Mouse (Mus musculus) heart, adult 2 months (tissue): ENCODE data around the gene Tspan31.

ENCODE experiments used
- CTCF ChIP-seq: fragments of 200-600 bp; IDR thresholded peaks from 2 replicates; pipeline ENCODE4 v1.8.1; 2022; ENCODE audit warnings: antibody characterized with exemption, mild to moderate bottlenecking, moderate library complexity
- POLR2A ChIP-seq: fragments of 200-500 bp; IDR thresholded peaks from 2 replicates; pipeline ENCODE4 v1.6.1; 2011; ENCODE audit warnings: mild to moderate bottlenecking, low read depth, low read length, control low read depth; ENCODE audit not compliant: insufficient read depth

DNA sequence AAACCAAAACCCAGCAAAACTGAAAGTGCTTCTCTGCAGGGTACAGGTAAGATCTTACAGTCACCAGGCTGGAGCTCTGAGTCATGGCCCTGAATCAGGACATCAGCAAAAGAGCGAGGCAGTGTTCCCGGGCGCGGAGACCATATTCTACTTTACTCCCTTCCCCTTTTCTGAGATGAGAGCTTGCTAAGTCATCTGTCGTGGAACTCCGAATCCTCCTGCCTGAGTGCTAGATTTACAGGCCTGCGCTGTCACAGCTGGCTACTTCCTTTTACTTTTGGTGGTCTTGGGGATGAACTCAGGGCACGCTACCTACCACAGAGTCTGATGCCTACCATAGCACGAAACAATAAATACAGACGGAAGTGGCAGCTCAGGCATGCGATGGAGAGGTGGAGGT lies 44.3 kb upstream of the Tspan31 start:
- TF ChIP-seq CTCF (no peak), POLR2A (no peak)
